Mouse (Mus musculus) small intestine, adult 2 months (tissue): Measurements from ENCODE around the gene Lrmp. TPM values are rescaled to one million over a fixed set of nuclear protein-coding genes. Genes with fewer than 3 reads are reported as not detected.
A peak's percentile ranks its signal among the peaks of the same experiment; 100 is the strongest.

Experiments used
- H3K27ac ChIP-seq: fragments of 200-500 bp; 2 replicates; pipeline ENCODE4 v1.5.1; 2012; ENCODE audit warnings: low read depth, low read length, control low read depth, inconsistent platforms; ENCODE audit not compliant: insufficient read depth
- H3K27me3 ChIP-seq: fragments of 200-500 bp; 2 replicates; pipeline ENCODE4 v1.6.1; 2012; ENCODE audit warnings: mild to moderate bottlenecking, moderate library complexity, low read length, inconsistent platforms; ENCODE audit not compliant: control insufficient read depth, insufficient read depth
- H3K36me3 ChIP-seq: fragments of 200-500 bp; 2 replicates; pipeline ENCODE4 v1.6.1; 2012; ENCODE audit warnings: mild to moderate bottlenecking, low read length, control low read depth, inconsistent platforms; ENCODE audit not compliant: control insufficient read depth, insufficient read depth
- H3K4me1 ChIP-seq: fragments of 200-500 bp; 2 replicates; pipeline ENCODE4 v1.6.1; 2012; ENCODE audit warnings: low read length, inconsistent platforms, mixed read lengths; ENCODE audit not compliant: control insufficient read depth, insufficient read depth, insufficient read length
- H3K4me3 ChIP-seq: fragments of 200-500 bp; 2 replicates; pipeline ENCODE4 v1.5.1; 2012; ENCODE audit warnings: low read depth, mild to moderate bottlenecking, control low read depth, inconsistent platforms, low read length, moderate library complexity
- CTCF ChIP-seq: fragments of 200-500 bp; IDR thresholded peaks from 2 replicates; pipeline ENCODE4 v1.5.1; 2012; ENCODE audit warnings: low read depth, mild to moderate bottlenecking, control low read depth, inconsistent platforms, low read length, moderate library complexity, mixed read lengths; ENCODE audit not compliant: insufficient replicate concordance, insufficient read length; ENCODE audit errors: extremely low read depth
- POLR2A ChIP-seq: fragments of 200-500 bp; IDR thresholded peaks from 2 replicates; pipeline ENCODE4 v1.6.1; 2012; ENCODE audit warnings: low read depth, mild to moderate bottlenecking, control low read depth, inconsistent platforms, low read length, moderate library complexity
- WGBS: fragments of 180-500 bp; shearing (Covaris S2); methylation state at CpG from one replicate; pipeline ENCODE4 v1.1.7; 2018; 5-methylcytosine and 5-hydroxymethylcytosine counted together
- polyA plus RNA-seq: library from polyadenylated mRNA; depleted of rRNA; stranded (reverse); fragments of >200 nt; gene quantifications from 2 replicates; pipeline ENCODE4 v1.2.3, GENCODE M21; 2012; rRNA removed

Gene Lrmp
- 11.2 and 17.7 TPM in 2 replicates for polyA plus RNA-seq

DNA sequence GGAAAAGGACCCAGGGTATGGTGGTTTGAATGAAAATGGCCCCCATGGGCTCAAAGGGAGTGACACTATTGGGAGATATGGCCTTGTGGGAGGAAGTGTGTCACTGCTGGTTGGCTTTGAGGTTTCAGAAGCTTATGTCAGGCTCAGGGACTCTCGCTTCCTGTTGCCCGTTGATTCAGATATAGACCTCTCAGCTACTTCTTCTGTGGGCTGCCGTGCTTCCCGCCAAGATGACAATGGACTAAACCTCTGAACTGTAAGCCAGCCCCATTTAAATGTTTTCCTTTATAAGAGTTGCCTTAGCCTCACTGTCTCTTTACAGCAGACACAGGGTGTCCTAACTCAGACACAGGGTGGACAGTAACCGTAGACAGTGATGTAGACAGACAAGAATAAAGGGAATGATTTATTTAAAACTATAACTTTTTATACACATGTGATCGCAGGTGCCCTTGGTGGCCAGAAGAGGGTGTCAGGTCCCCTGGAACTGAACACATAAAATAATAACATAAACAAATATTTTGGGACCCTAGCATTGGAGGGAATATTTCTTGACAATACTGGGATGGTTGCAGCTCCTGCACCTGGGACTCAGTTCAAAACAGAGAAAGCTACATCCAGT lies at the start of gene Lrmp:
Gene Lrmp (plus strand): TSS at position 178 of the 622 bp plus-strand sequence.
- Histone ChIP-seq H3K27ac (no peak within 1 kb of the TSS), H3K36me3 (no peaks in the 10 kb centered on the region), H3K4me1 (peaks cover 1% of the 10 kb centered on the region), H3K27me3 (no peaks in the 10 kb centered on the region), H3K4me3 (no peak within 1 kb of the TSS)
- 79% methylated on average over 6 of the region's 6 CpGs for WGBS
- no peak for TF ChIP-seq POLR2A
- TF ChIP-seq CTCF, result no peak

DNA sequence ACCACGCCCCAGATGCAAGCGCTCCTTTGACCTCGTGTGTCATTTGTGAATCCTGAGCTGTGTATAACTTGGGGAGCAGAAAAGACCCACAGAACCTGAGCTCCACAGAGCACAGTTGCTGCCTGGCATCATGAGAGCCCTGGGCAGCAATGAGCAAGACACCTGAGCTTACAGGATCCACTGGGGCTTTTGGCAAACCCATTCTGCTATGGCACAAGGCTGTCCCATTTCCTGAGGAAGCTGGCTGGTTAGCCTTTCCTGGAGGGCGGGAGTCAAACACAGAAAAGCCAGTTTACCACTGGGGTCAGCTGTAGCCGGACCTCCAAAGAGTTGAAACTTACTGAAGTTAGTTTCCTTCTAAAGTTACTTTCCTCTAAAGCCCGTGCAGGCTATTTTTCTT lies 49.0 kb upstream of the Lrmp start:
- Histone ChIP-seq H3K4me3 (no peak overlapping the region), H3K4me1 (no peaks in the 10 kb centered on the region), H3K27ac (no peak overlapping the region), H3K27me3 (no peaks in the 10 kb centered on the region), H3K36me3 (no peaks in the 10 kb centered on the region)
- TF ChIP-seq CTCF (no peak), POLR2A (no peak)
- 73% methylated on average over 6 of the region's 6 CpGs for WGBS

DNA sequence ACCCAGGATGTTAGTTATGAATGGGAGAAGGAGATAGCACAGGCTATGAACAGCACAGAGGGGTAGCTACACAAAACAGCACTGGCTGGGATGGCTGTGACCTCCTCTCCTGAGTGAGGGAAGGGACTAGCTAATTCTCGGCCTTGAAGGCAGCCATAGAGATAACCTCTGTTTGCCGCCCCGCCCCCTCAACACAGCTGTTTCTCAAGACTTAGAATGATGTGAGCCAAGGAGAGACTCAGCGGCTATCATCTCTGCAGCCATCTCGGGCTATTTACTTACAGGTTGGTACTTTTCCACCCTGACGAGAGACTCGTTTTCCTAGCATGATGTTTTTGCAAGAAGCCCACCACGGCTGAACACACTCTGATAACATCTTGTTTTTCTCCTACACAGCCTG lies 47.8 kb upstream of the Lrmp start:
- no peak for TF ChIP-seq CTCF
- TF ChIP-seq POLR2A, result no peak

GRCm38 (mm10) chr6:145069397-145069796 lies 46.1 kb upstream of the Lrmp start:
- Histone ChIP-seq H3K27me3 (peaks cover 2% of the 10 kb centered on the region; the same call in 1 of the 2 replicates), H3K4me3 (no peak overlapping the region), H3K4me1 (no peaks in the 10 kb centered on the region), H3K27ac (no peak overlapping the region), H3K36me3 (no peaks in the 10 kb centered on the region)
- WGBS, result 73% methylated on average over 7 of the region's 7 CpGs
- no peak for TF ChIP-seq POLR2A

More for the DNA sequence above, 47.8 kb upstream of the Lrmp start:
- WGBS, result 62% methylated on average over 8 of the region's 8 CpGs
- no peak overlapping the region for H3K4me3 ChIP-seq
- no peaks in the 10 kb centered on the region for H3K4me1 ChIP-seq
- no peaks in the 10 kb centered on the region for H3K36me3 ChIP-seq
- H3K27ac ChIP-seq, result no peak overlapping the region
- H3K27me3 ChIP-seq, result no peaks in the 10 kb centered on the region

GRCm38 (mm10) chr6:145069921-145070320 lies 45.5 kb upstream of the Lrmp start:
- WGBS, result 67% methylated on average over 2 of the region's 2 CpGs
- H3K36me3 ChIP-seq, result no peaks in the 10 kb centered on the region
- H3K4me3 ChIP-seq, result no peak overlapping the region
- TF ChIP-seq CTCF (no peak), POLR2A (no peak)
- no peak overlapping the region for H3K27ac ChIP-seq
- peaks cover 5% of the 10 kb centered on the region; the same call in 1 of the 2 replicates for H3K27me3 ChIP-seq
- no peaks in the 10 kb centered on the region for H3K4me1 ChIP-seq

DNA sequence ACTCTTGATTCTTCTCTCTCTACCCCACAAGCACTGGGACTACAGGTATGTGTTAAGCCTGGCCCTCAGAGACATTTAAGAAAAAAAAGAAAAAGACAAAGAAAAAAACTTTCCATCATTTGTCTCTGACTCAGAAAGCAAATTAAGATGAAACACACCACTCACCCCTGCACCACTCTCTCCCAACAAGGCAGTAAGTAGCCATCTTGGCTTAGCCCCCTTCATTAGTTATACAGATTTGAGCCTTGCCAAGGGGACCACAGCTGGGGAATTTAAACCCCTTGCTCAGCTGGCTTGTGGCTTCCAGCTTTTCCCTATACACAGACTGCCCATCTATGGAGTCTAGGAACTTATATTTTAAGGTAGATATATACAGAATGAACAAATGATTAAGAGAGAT lies 41.0 kb upstream of the Lrmp start:
- H3K4me3 ChIP-seq, result no peak overlapping the region
- TF ChIP-seq CTCF (no peak), POLR2A (no peak)
- H3K36me3 ChIP-seq, result no peaks in the 10 kb centered on the region
- no peaks in the 10 kb centered on the region for H3K4me1 ChIP-seq
- peaks cover 17% of the 10 kb centered on the region for H3K27me3 ChIP-seq
- no peak overlapping the region for H3K27ac ChIP-seq

DNA sequence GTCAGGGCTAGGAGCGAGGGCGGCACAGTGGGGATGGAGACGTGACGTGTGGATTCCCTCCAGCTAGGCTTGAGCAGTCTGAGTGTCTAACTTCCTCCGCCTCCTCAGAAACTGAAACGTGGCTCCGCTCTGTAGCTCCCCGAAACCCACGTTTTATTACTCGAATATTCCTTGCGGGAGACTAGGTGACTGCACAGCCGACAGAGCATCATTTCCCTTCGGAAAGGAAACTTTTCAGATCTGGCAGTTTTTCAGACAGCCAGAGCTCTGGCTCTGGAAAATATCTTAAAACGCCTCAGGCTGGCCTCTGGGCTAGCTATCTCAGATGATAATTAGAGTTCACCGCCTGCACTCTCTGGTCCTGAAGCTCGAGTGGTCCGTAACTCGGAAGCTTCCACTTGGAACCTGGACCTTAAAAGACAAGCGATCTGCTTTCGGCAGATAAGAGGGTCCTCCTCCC lies 40.3 kb upstream of the Lrmp start:
- Histone ChIP-seq H3K27me3 (peaks cover 17% of the 10 kb centered on the region), H3K27ac (no peak overlapping the region), H3K4me3 (peak overlapping the region; percentile 49), H3K4me1 (no peaks in the 10 kb centered on the region), H3K36me3 (no peaks in the 10 kb centered on the region)
- no peak for TF ChIP-seq CTCF
- no peak for TF ChIP-seq POLR2A
- 4% methylated on average over 20 of the region's 20 CpGs for WGBS
